Mouse (Mus musculus): Measurements from ENCODE around the gene Lst1. TPM values are rescaled to one million over a fixed set of nuclear protein-coding genes. Genes with fewer than 3 reads are reported as not detected.

Lst1 gene
- polyA plus RNA-seq, 1 experiment from 2014 or later: 12.9 TPM

DNA sequence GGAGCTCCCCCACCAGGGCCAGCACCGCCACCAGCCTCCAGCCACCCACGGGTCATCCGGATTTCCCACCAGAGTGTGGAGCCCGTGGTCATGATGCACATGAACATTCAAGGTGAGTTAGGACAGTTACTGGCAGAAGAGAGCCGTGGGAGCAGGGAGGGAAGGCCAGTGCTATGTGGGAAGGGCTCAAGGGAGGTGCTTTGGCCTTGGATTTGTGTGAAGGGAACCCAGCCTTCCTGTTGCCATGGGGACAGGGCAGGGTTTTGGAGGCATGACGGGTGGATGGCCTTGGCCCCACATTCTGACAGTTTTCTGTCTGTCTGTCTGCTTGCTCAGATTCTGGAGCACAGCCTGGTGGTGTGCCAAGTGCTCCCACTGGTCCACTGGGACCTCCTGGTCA lies 46.3 kb downstream of the Lst1 start:
- TF ChIP-seq CTCF (IDR thresholded peaks at IDR 0.05; ENCODE audit: low read depth): no peak
- WGBS: 88% methylated on average over 6 of the region's 6 CpGs
- H3K9me3 ChIP-seq (ENCODE audit: control insufficient read depth): no peaks in the 10 kb centered on the region
- H3K4me2 ChIP-seq (replicated peaks; ENCODE audit: low read depth): no peak overlapping the region
- H3K27me3 ChIP-seq (replicated peaks; ENCODE audit: control insufficient read depth, insufficient read depth, low read length): no peaks in the 10 kb centered on the region
- H3K4me3 ChIP-seq (ENCODE audit: low read depth, low read length): no peak overlapping the region
- 0 out of 2 replicates have a peak, but pooled peaks cover 4% of the 10 kb centered on the region for H3K4me1 ChIP-seq (replicated peaks; ENCODE audit: control insufficient read depth, insufficient read depth, low read length)
- H3K9ac ChIP-seq (ENCODE audit: low read depth, low read length): no peak overlapping the region
- H3K27ac ChIP-seq (ENCODE audit: low read depth, low read length): no peak overlapping the region
- peaks cover 86% of the 10 kb centered on the region for H3K36me3 ChIP-seq (ENCODE audit: control insufficient read depth, insufficient read depth)
- no peak for ATAC-seq

GRCm38 (mm10) chr17:35140490-35140996 lies 47.7 kb downstream of the Lst1 start:
- TF ChIP-seq CTCF (IDR thresholded peaks at IDR 0.05; ENCODE audit: low read depth): no peak
- Histone ChIP-seq H3K27me3 (replicated peaks; ENCODE audit: control insufficient read depth, insufficient read depth, low read length) (no peaks in the 10 kb centered on the region), H3K36me3 (ENCODE audit: control insufficient read depth, insufficient read depth) (peaks cover 72% of the 10 kb centered on the region), H3K4me1 (replicated peaks; ENCODE audit: control insufficient read depth, insufficient read depth, low read length) (0 out of 2 replicates have a peak, but pooled peaks cover 5% of the 10 kb centered on the region), H3K4me2 (replicated peaks; ENCODE audit: low read depth) (no peak overlapping the region), H3K27ac (ENCODE audit: low read depth, low read length) (no peak overlapping the region; the same call in 1 of the 2 replicates), H3K9ac (ENCODE audit: low read depth, low read length) (no peak overlapping the region), H3K9me3 (ENCODE audit: control insufficient read depth) (no peaks in the 10 kb centered on the region), H3K4me3 (ENCODE audit: low read depth, low read length) (no peak overlapping the region)
- 69% methylated on average over 16 of the region's 16 CpGs for WGBS
- no peak for ATAC-seq

GRCm38 (mm10) chr17:35139269-35139668 lies 49.0 kb downstream of the Lst1 start:
- Histone ChIP-seq H3K9me3 (ENCODE audit: control insufficient read depth) (no peaks in the 10 kb centered on the region), H3K4me1 (replicated peaks; ENCODE audit: control insufficient read depth, insufficient read depth, low read length) (0 out of 2 replicates have a peak, but pooled peaks cover 5% of the 10 kb centered on the region), H3K9ac (ENCODE audit: low read depth, low read length) (no peak overlapping the region), H3K4me3 (ENCODE audit: low read depth, low read length) (no peak overlapping the region), H3K27me3 (replicated peaks; ENCODE audit: control insufficient read depth, insufficient read depth, low read length) (no peaks in the 10 kb centered on the region), H3K27ac (ENCODE audit: low read depth, low read length) (no peak overlapping the region), H3K4me2 (replicated peaks; ENCODE audit: low read depth) (no peak overlapping the region), H3K36me3 (ENCODE audit: control insufficient read depth, insufficient read depth) (peaks cover 59% of the 10 kb centered on the region)
- TF ChIP-seq CTCF (IDR thresholded peaks at IDR 0.05; ENCODE audit: low read depth): no peak
- WGBS: 92% methylated on average over 3 of the region's 3 CpGs
- no peak for ATAC-seq

- H3K9ac ChIP-seq (ENCODE audit: low read depth, low read length): peak overlapping the region; percentile 75
- H3K9me3 ChIP-seq (ENCODE audit: control insufficient read depth): no peaks in the 10 kb centered on the region
- peaks cover 25% of the 10 kb centered on the region for H3K36me3 ChIP-seq (ENCODE audit: control insufficient read depth, insufficient read depth)
- peak overlapping the region; percentile 73 for H3K4me3 ChIP-seq (ENCODE audit: low read depth, low read length)
- peak overlapping the region; percentile 84 for H3K27ac ChIP-seq (ENCODE audit: low read depth, low read length)
- ATAC-seq: peak; percentile 59
- no peaks in the 10 kb centered on the region for H3K27me3 ChIP-seq (replicated peaks; ENCODE audit: control insufficient read depth, insufficient read depth, low read length)
- TF ChIP-seq CTCF (IDR thresholded peaks at IDR 0.05; ENCODE audit: low read depth): no peak
- WGBS: under 1% methylated on average over 43 of the region's 43 CpGs
- 0 out of 2 replicates have a peak, but pooled peaks cover 5% of the 10 kb centered on the region for H3K4me1 ChIP-seq (replicated peaks; ENCODE audit: control insufficient read depth, insufficient read depth, low read length)
- H3K4me2 ChIP-seq (replicated peaks; ENCODE audit: low read depth): peak overlapping the region; percentile 68
Measured at GRCm38 (mm10) chr17:35135591-35136320, 52.5 kb downstream of the Lst1 start.

Small RNAs within 50 kb of the gene (microRNA-seq; reads per million reads assigned to microRNA genes)
- not detected for gene Mir6973a
- not detected for gene Mir6974

Other genes with a start within 250 kb of the Lst1 start
- 0.64 and 1.1 TPM in 2 replicates for gene Hspa1b, start 229.2 kb downstream of the Lst1 start, polyA plus RNA-seq (2015; fragmentation: Nextera tagmentation; extraction: Ambion mirVana)
- 0.43 TPM in 1 of 2 replicates, not detected in the other for gene Gm20481, start 218.5 kb downstream of the Lst1 start, polyA plus RNA-seq (2015; fragmentation: Nextera tagmentation; extraction: Ambion mirVana)
- 6.4 and 6.5 TPM in 2 replicates for gene Hspa1a, start 216.3 kb downstream of the Lst1 start, polyA plus RNA-seq (2015; fragmentation: Nextera tagmentation; extraction: Ambion mirVana)
- gene Hspa1l, start 215.7 kb downstream of the Lst1 start, polyA plus RNA-seq (2015; fragmentation: Nextera tagmentation; extraction: Ambion mirVana): 0.22 and 0.25 TPM in 2 replicates
- gene Lsm2, start 206.6 kb downstream of the Lst1 start, polyA plus RNA-seq (2015; fragmentation: Nextera tagmentation; extraction: Ambion mirVana): 70.6 and 76.6 TPM in 2 replicates
- 74.0 and 84.2 TPM in 2 replicates for gene Vars, start 187.5 kb downstream of the Lst1 start, polyA plus RNA-seq (2015; fragmentation: Nextera tagmentation; extraction: Ambion mirVana)
- gene Vwa7, start 171.9 kb downstream of the Lst1 start, polyA plus RNA-seq (2015; fragmentation: Nextera tagmentation; extraction: Ambion mirVana): 0.12 and 0.20 TPM in 2 replicates
- 3.2 and 4.6 TPM in 2 replicates for gene Sapcd1, start 160.4 kb downstream of the Lst1 start, polyA plus RNA-seq (2015; fragmentation: Nextera tagmentation; extraction: Ambion mirVana)
- gene Msh5, start 141.7 kb downstream of the Lst1 start, polyA plus RNA-seq (2015; fragmentation: Nextera tagmentation; extraction: Ambion mirVana): 1.4 and 3.0 TPM in 2 replicates
- 290 and 312 TPM in 2 replicates for gene Clic1, start 138.5 kb downstream of the Lst1 start, polyA plus RNA-seq (2015; fragmentation: Nextera tagmentation; extraction: Ambion mirVana)
- 62.0 and 68.3 TPM in 2 replicates for gene Ddah2, start 129.4 kb downstream of the Lst1 start, polyA plus RNA-seq (2015; fragmentation: Nextera tagmentation; extraction: Ambion mirVana)
- gene Ly6g6c, start 123.1 kb downstream of the Lst1 start, polyA plus RNA-seq (2015; fragmentation: Nextera tagmentation; extraction: Ambion mirVana): 0.12 TPM in 1 of 2 replicates, not detected in the other
- 0.13 and 0.17 TPM in 2 replicates for gene Mpig6b, start 122.3 kb downstream of the Lst1 start, polyA plus RNA-seq (2015; fragmentation: Nextera tagmentation; extraction: Ambion mirVana)
- gene Ly6g6e, start 111.5 kb downstream of the Lst1 start, polyA plus RNA-seq (2015; fragmentation: Nextera tagmentation; extraction: Ambion mirVana): 2.2 TPM in 2 replicates
- 3.8 and 4.9 TPM in 2 replicates for gene Ly6g6d, start 110.4 kb downstream of the Lst1 start, polyA plus RNA-seq (2015; fragmentation: Nextera tagmentation; extraction: Ambion mirVana)
- not detected in 2 replicates for gene Ly6g6f, start 102.8 kb downstream of the Lst1 start, polyA plus RNA-seq (2015; fragmentation: Nextera tagmentation; extraction: Ambion mirVana)
- 101 and 103 TPM in 2 replicates for gene Abhd16a, start 99.2 kb downstream of the Lst1 start, polyA plus RNA-seq (2015; fragmentation: Nextera tagmentation; extraction: Ambion mirVana)
- not detected in 2 replicates for gene Ly6g5c, start 80.2 kb downstream of the Lst1 start, polyA plus RNA-seq (2015; fragmentation: Nextera tagmentation; extraction: Ambion mirVana)
- gene Ly6g5b, start 73.0 kb downstream of the Lst1 start, polyA plus RNA-seq (2015; fragmentation: Nextera tagmentation; extraction: Ambion mirVana): 0.46 and 0.59 TPM in 2 replicates
- gene Gpank1, start 67.0 kb downstream of the Lst1 start, polyA plus RNA-seq (2015; fragmentation: Nextera tagmentation; extraction: Ambion mirVana): 15.0 and 16.6 TPM in 2 replicates
- 262 and 264 TPM in 2 replicates for gene Csnk2b, start 66.4 kb downstream of the Lst1 start, polyA plus RNA-seq (2015; fragmentation: Nextera tagmentation; extraction: Ambion mirVana)
- gene D17H6S53E, start 62.1 kb downstream of the Lst1 start, polyA plus RNA-seq (2015; fragmentation: Nextera tagmentation; extraction: Ambion mirVana): 26.3 and 29.7 TPM in 2 replicates
- 18.3 and 22.5 TPM in 2 replicates for gene Apom, start 56.4 kb downstream of the Lst1 start, polyA plus RNA-seq (2015; fragmentation: Nextera tagmentation; extraction: Ambion mirVana)
- 37.4 and 46.0 TPM in 2 replicates for gene Bag6, start 53.3 kb downstream of the Lst1 start, polyA plus RNA-seq (2015; fragmentation: Nextera tagmentation; extraction: Ambion mirVana)
- gene Prrc2a, start 23.5 kb downstream of the Lst1 start, polyA plus RNA-seq (2015; fragmentation: Nextera tagmentation; extraction: Ambion mirVana): 40.0 and 54.1 TPM in 2 replicates
- 23.1 and 25.4 TPM in 2 replicates for gene Aif1, start 12.4 kb downstream of the Lst1 start, polyA plus RNA-seq (2015; fragmentation: Nextera tagmentation; extraction: Ambion mirVana)
- 1.7 and 2.4 TPM in 2 replicates for gene Ltb, start 6.0 kb upstream of the Lst1 start, polyA plus RNA-seq (2015; fragmentation: Nextera tagmentation; extraction: Ambion mirVana)
- gene Tnf, start 13.6 kb upstream of the Lst1 start, polyA plus RNA-seq (2015; fragmentation: Nextera tagmentation; extraction: Ambion mirVana): 0.17 and 0.27 TPM in 2 replicates
- 0.10 and 0.42 TPM in 2 replicates for gene Lta, start 16.9 kb upstream of the Lst1 start, polyA plus RNA-seq (2015; fragmentation: Nextera tagmentation; extraction: Ambion mirVana)
- 0.23 and 0.30 TPM in 2 replicates for gene Gm16181, start 32.4 kb upstream of the Lst1 start, polyA plus RNA-seq (2015; fragmentation: Nextera tagmentation; extraction: Ambion mirVana)
- 4.1 and 4.3 TPM in 2 replicates for gene Atp6v1g2, start 45.2 kb upstream of the Lst1 start, polyA plus RNA-seq (2015; fragmentation: Nextera tagmentation; extraction: Ambion mirVana)
- gene Nfkbil1, start 47.4 kb upstream of the Lst1 start, polyA plus RNA-seq (2015; fragmentation: Nextera tagmentation; extraction: Ambion mirVana): 8.1 and 8.2 TPM in 2 replicates
- 125 and 127 TPM in 2 replicates for gene Ddx39b, start 53.3 kb upstream of the Lst1 start, polyA plus RNA-seq (2015; fragmentation: Nextera tagmentation; extraction: Ambion mirVana)
- gene H2-D1, start 74.3 kb upstream of the Lst1 start, polyA plus RNA-seq (2015; fragmentation: Nextera tagmentation; extraction: Ambion mirVana): 672 and 681 TPM in 2 replicates
- 56.2 and 60.6 TPM in 2 replicates for gene H2-Q1, start 132.0 kb upstream of the Lst1 start, polyA plus RNA-seq (2015; fragmentation: Nextera tagmentation; extraction: Ambion mirVana)
- 693 and 712 TPM in 2 replicates for gene H2-Q2, start 153.8 kb upstream of the Lst1 start, polyA plus RNA-seq (2015; fragmentation: Nextera tagmentation; extraction: Ambion mirVana)
- 11.9 and 14.0 TPM in 2 replicates for gene H2-Q4, start 191.2 kb upstream of the Lst1 start, polyA plus RNA-seq (2015; fragmentation: Nextera tagmentation; extraction: Ambion mirVana)
- 2.7 and 2.8 TPM in 2 replicates for gene H2-Q6, start 236.4 kb upstream of the Lst1 start, polyA plus RNA-seq (2015; fragmentation: Nextera tagmentation; extraction: Ambion mirVana)

Measured in intestine, postnatal 0 days (tissue).